Mouse (Mus musculus): Measurements from ENCODE around the gene Fam166b. TPM values are rescaled to one million over a fixed set of nuclear protein-coding genes. Genes with fewer than 3 reads are reported as not detected.

Gene Fam166b
- polyA plus RNA-seq, 1 experiment from 2014 or later: not detected

Other genes with a start within 250 kb of the Fam166b start
- 0.15 and 0.30 TPM in 2 replicates for gene Atp8b5, start 162.0 kb downstream of the Fam166b start, polyA plus RNA-seq (2014; fragmentation: Nextera tagmentation; extraction: Ambion mirVana)
- gene Rusc2, start 47.2 kb downstream of the Fam166b start, polyA plus RNA-seq (2014; fragmentation: Nextera tagmentation; extraction: Ambion mirVana): 3.5 and 4.5 TPM in 2 replicates
- 9.8 TPM in 2 replicates for gene Tesk1, start 12.8 kb upstream of the Fam166b start, polyA plus RNA-seq (2014; fragmentation: Nextera tagmentation; extraction: Ambion mirVana)
- gene Cd72, start 25.5 kb upstream of the Fam166b start, polyA plus RNA-seq (2014; fragmentation: Nextera tagmentation; extraction: Ambion mirVana): 2.4 and 4.0 TPM in 2 replicates
- not detected in 2 replicates for gene Sit1, start 54.6 kb upstream of the Fam166b start, polyA plus RNA-seq (2014; fragmentation: Nextera tagmentation; extraction: Ambion mirVana)
- 58.3 and 58.9 TPM in 2 replicates for gene Ccdc107, start 63.8 kb upstream of the Fam166b start, polyA plus RNA-seq (2014; fragmentation: Nextera tagmentation; extraction: Ambion mirVana)
- 45.6 and 48.2 TPM in 2 replicates for gene Arhgef39, start 70.6 kb upstream of the Fam166b start, polyA plus RNA-seq (2014; fragmentation: Nextera tagmentation; extraction: Ambion mirVana)
- gene Car9, start 77.8 kb upstream of the Fam166b start, polyA plus RNA-seq (2014; fragmentation: Nextera tagmentation; extraction: Ambion mirVana): 0.65 and 1.1 TPM in 2 replicates
- 104 and 110 TPM in 2 replicates for gene Tpm2, start 94.6 kb upstream of the Fam166b start, polyA plus RNA-seq (2014; fragmentation: Nextera tagmentation; extraction: Ambion mirVana)
- gene Creb3, start 133.2 kb upstream of the Fam166b start, polyA plus RNA-seq (2014; fragmentation: Nextera tagmentation; extraction: Ambion mirVana): 39.4 and 43.3 TPM in 2 replicates
- 39.1 and 39.5 TPM in 2 replicates for gene Tln1, start 133.6 kb upstream of the Fam166b start, polyA plus RNA-seq (2014; fragmentation: Nextera tagmentation; extraction: Ambion mirVana)
- 32.6 and 34.1 TPM in 2 replicates for gene Rgp1, start 149.6 kb upstream of the Fam166b start, polyA plus RNA-seq (2014; fragmentation: Nextera tagmentation; extraction: Ambion mirVana)
- gene Gba2, start 149.7 kb upstream of the Fam166b start, polyA plus RNA-seq (2014; fragmentation: Nextera tagmentation; extraction: Ambion mirVana): 20.7 and 20.8 TPM in 2 replicates
- 2.3 TPM in 1 of 2 replicates, not detected in the other for gene Msmp, start 155.4 kb upstream of the Fam166b start, polyA plus RNA-seq (2014; fragmentation: Nextera tagmentation; extraction: Ambion mirVana)
- gene Npr2, start 202.8 kb upstream of the Fam166b start, polyA plus RNA-seq (2014; fragmentation: Nextera tagmentation; extraction: Ambion mirVana): 7.9 and 8.1 TPM in 2 replicates
- 0.89 and 1.1 TPM in 2 replicates for gene Spag8, start 224.5 kb upstream of the Fam166b start, polyA plus RNA-seq (2014; fragmentation: Nextera tagmentation; extraction: Ambion mirVana)
- gene Hint2, start 227.3 kb upstream of the Fam166b start, polyA plus RNA-seq (2014; fragmentation: Nextera tagmentation; extraction: Ambion mirVana): 71.4 and 73.9 TPM in 2 replicates
- 2.7 and 2.8 TPM in 2 replicates for gene Tmem8b, start 239.8 kb upstream of the Fam166b start, polyA plus RNA-seq (2014; fragmentation: Nextera tagmentation; extraction: Ambion mirVana)
- 2.6 and 3.0 TPM in 2 replicates for gene Fam221b, start 240.0 kb upstream of the Fam166b start, polyA plus RNA-seq (2014; fragmentation: Nextera tagmentation; extraction: Ambion mirVana)